Mouse (Mus musculus) macrophage (primary cell): ENCODE results near the gene Pkp1. TPM values are rescaled to one million over a fixed set of nuclear protein-coding genes. Genes with fewer than 3 reads are reported as not detected.

Experiments used
- H3K27ac ChIP-seq: fragments of 350-480 bp; formaldehyde crosslinking; 2 replicates; pipeline ENCODE4 v1.9.0; 2021
- H3K36me3 ChIP-seq: fragments of 350-480 bp; formaldehyde crosslinking; 2 replicates; pipeline ENCODE4 v1.9.0; 2021; ENCODE audit errors: inconsistent target
- H3K4me3 ChIP-seq: fragments of 350-480 bp; formaldehyde crosslinking; 2 replicates; pipeline ENCODE4 v1.9.0; 2021; ENCODE audit errors: inconsistent target
- H3K79me2 ChIP-seq: fragments of 350-480 bp; formaldehyde crosslinking; 2 replicates; pipeline ENCODE4 v1.9.0; 2021; ENCODE audit errors: inconsistent target
- WGBS: methylation state at CpG from one replicate; pipeline ENCODE4 v1.1.7; 2026; ENCODE audit warnings: inconsistent platforms; ENCODE audit not compliant: missing documents; 5-methylcytosine and 5-hydroxymethylcytosine counted together
- polyA plus RNA-seq: library from polyadenylated mRNA; stranded (reverse); fragments of 250-400 nt; gene quantifications from 3 replicates; pipeline ENCODE4 v1.2.4, GENCODE M21; 2018; ENCODE audit warnings: inconsistent platforms

Gene Pkp1
- polyA plus RNA-seq, 1 experiment from 2014 or later, result not detected

DNA sequence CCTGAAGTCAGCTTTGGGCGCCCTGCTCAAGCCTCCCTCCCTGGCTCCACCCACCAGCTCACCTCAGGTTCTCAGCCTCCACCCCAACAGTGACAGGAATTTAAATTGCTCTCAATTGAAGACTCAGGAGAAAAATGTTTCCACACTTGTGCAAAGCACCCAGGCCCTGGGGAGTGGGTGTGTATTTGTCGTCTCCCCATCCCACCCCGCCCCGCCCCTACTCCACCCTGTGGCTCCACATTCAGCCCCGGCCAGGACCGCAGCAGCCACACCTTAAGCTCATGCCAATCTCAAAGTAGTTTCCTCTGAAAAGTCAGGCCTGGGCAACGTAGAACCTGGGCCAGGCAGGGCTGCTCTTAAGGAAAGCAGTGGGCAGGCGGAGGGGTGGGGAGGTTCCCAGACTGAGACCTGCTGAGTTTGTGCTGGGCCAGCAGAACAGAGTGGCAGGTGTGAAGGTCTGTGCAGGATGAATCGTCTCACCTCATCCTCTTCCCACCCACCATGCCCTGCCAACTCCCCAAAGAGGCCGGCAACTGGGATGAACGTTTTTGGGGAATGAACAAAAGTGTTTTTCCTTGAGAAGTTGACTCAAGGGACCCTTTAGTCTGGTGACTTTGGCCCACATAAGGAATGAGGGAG is 61.8 kb downstream of the Pkp1 start:
- WGBS, result 84% methylated on average over 10 of the region's 11 CpGs
- no peaks in the 10 kb centered on the region for H3K36me3 ChIP-seq
- H3K4me3 ChIP-seq, result no peak overlapping the region
- no peaks in the 10 kb centered on the region for H3K79me2 ChIP-seq
- H3K27ac ChIP-seq, result no peak overlapping the region

- Histone ChIP-seq H3K79me2 (no peaks in the 10 kb centered on the region), H3K4me3 (no peak overlapping the region), H3K27ac (no peak overlapping the region), H3K36me3 (no peaks in the 10 kb centered on the region)
- WGBS, result 84% methylated on average over 4 of the region's 4 CpGs
Observed at GRCm38 (mm10) chr1:135856070-135856469, 62.9 kb downstream of the Pkp1 start.

- Histone ChIP-seq H3K36me3 (no peaks in the 10 kb centered on the region), H3K27ac (no peak overlapping the region), H3K79me2 (no peaks in the 10 kb centered on the region), H3K4me3 (no peak overlapping the region)
- 91% methylated on average over 1 of the region's 1 CpGs for WGBS
Observed at GRCm38 (mm10) chr1:135855344-135855687, 63.7 kb downstream of the Pkp1 start.

GRCm38 (mm10) chr1:135854591-135855343 is 64.2 kb downstream of the Pkp1 start:
- WGBS, result 84% methylated on average over 6 of the region's 6 CpGs
- H3K36me3 ChIP-seq, result no peaks in the 10 kb centered on the region
- no peak overlapping the region for H3K27ac ChIP-seq
- no peak overlapping the region for H3K4me3 ChIP-seq
- no peaks in the 10 kb centered on the region for H3K79me2 ChIP-seq

GRCm38 (mm10) chr1:135853200-135853599 is 65.8 kb downstream of the Pkp1 start:
- H3K36me3 ChIP-seq, result no peaks in the 10 kb centered on the region
- 93% methylated on average over 3 of the region's 4 CpGs for WGBS
- H3K27ac ChIP-seq, result no peak overlapping the region
- H3K4me3 ChIP-seq, result no peak overlapping the region
- H3K79me2 ChIP-seq, result no peaks in the 10 kb centered on the region

DNA sequence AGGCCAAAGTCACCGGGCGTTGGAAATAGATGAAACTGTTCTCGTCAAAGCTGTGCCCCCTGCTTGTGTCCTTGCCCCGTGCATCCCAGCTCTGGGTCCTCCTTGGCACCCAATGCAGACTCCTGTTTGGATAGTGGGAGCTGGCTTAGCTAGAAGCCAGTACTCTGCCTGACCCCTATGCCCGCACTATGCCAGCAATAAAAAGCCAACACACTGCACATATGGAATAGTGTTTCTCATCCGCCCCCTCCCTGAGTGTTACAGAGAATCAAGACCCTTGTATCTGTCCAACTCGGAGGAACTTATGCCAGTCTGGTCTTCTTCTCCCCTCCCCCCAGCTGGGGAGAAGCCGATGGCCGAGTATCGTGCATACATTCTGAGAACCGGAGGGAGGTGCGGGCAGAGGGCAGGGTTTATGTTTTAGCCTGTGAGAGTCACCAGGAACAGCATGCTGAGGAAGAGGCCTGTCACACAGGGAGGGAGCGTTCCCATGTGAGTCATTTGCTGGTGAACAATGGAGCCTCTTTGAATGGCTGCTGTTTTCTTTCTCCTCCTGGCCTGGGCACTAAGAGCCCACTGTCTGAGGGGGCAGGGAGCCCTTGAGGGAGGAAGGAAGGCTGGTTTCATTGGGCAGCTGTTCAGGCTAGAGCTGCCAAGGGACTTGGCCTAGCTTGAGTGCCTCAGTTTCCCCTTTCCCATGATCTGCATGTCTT is 66.8 kb downstream of the Pkp1 start:
- Histone ChIP-seq H3K4me3 (no peak overlapping the region), H3K36me3 (no peaks in the 10 kb centered on the region), H3K27ac (no peak overlapping the region), H3K79me2 (no peaks in the 10 kb centered on the region)
- WGBS, result 77% methylated on average over 13 of the region's 13 CpGs

- Histone ChIP-seq H3K27ac (no peak overlapping the region), H3K79me2 (no peaks in the 10 kb centered on the region), H3K4me3 (no peak overlapping the region), H3K36me3 (no peaks in the 10 kb centered on the region)
- WGBS, result 71% methylated on average over 12 of the region's 12 CpGs
Observed at GRCm38 (mm10) chr1:135850722-135851512, 68.1 kb downstream of the Pkp1 start.

GRCm38 (mm10) chr1:135847611-135848351 is 71.2 kb downstream of the Pkp1 start:
- no peak overlapping the region for H3K4me3 ChIP-seq
- no peaks in the 10 kb centered on the region for H3K36me3 ChIP-seq
- WGBS, result 16% methylated on average over 17 of the region's 17 CpGs
- no peaks in the 10 kb centered on the region for H3K79me2 ChIP-seq
- no peak overlapping the region for H3K27ac ChIP-seq

DNA sequence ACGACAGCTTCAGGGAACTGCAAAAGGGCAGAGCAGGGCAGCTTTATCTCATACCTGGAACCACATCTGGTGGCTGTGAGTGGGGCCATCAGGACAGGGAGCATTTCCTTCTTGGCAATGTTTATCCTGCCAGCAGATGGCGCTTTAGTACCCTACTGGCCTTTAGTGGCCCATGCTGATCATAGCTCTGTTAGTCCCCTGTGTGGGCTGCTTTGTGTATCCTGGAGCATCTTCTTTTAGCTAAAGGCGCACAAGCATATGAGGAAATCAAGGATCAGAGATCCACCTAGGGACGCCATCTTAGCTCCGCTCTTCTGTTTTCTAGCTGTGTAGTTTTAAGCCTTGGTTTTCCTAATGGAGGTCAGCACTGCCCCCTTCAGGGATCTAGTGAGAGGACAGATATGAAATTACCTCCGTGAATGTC is 71.9 kb downstream of the Pkp1 start:
- H3K4me3 ChIP-seq, result no peak overlapping the region
- H3K36me3 ChIP-seq, result no peaks in the 10 kb centered on the region
- 24% methylated on average over 6 of the region's 6 CpGs for WGBS
- no peaks in the 10 kb centered on the region for H3K79me2 ChIP-seq
- no peak overlapping the region for H3K27ac ChIP-seq

DNA sequence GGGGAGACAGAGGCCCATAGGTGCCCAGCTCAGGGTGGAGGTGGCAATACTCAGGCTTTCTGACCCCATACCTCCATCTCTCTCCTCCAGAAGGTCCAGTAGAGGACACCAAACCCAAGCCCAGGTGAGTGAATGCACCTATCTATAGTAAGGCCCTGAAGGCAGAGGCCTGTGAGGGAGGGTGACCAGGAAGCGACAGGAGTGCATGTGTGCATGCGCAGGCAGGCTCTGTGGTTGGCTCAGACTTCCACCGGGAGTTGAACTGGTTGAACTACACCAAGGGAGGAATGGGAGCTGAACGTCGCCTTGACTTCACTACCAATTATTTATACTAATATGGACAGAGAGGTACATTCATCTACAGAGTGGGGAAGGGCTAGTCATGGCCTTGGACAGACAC is 72.4 kb downstream of the Pkp1 start:
- no peak overlapping the region for H3K4me3 ChIP-seq
- no peaks in the 10 kb centered on the region for H3K79me2 ChIP-seq
- H3K27ac ChIP-seq, result no peak overlapping the region
- H3K36me3 ChIP-seq, result no peaks in the 10 kb centered on the region
- 90% methylated on average over 5 of the region's 5 CpGs for WGBS

DNA sequence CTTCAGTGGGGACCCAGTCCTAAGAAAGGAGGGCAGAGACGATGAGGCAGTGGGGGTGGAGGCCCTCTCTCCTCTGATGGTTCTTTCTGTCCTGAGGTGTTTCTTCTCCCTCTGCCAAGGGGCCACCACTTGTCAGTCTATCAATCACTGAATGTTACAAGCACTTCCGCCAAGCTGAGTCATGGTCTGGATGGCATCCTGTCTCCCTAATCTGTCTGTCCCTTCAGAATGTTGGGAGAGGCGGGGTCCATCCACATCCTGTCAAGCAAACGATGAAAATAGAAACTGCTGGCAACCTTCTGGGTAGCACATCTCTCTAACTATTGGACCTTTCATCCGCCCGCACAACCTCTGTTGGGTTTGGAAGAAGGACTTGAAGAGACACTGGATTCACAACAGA is 74.5 kb downstream of the Pkp1 start:
- H3K36me3 ChIP-seq, result no peaks in the 10 kb centered on the region
- H3K79me2 ChIP-seq, result no peaks in the 10 kb centered on the region
- no peak overlapping the region for H3K27ac ChIP-seq
- H3K4me3 ChIP-seq, result no peak overlapping the region
- WGBS, result 62% methylated on average over 6 of the region's 6 CpGs

DNA sequence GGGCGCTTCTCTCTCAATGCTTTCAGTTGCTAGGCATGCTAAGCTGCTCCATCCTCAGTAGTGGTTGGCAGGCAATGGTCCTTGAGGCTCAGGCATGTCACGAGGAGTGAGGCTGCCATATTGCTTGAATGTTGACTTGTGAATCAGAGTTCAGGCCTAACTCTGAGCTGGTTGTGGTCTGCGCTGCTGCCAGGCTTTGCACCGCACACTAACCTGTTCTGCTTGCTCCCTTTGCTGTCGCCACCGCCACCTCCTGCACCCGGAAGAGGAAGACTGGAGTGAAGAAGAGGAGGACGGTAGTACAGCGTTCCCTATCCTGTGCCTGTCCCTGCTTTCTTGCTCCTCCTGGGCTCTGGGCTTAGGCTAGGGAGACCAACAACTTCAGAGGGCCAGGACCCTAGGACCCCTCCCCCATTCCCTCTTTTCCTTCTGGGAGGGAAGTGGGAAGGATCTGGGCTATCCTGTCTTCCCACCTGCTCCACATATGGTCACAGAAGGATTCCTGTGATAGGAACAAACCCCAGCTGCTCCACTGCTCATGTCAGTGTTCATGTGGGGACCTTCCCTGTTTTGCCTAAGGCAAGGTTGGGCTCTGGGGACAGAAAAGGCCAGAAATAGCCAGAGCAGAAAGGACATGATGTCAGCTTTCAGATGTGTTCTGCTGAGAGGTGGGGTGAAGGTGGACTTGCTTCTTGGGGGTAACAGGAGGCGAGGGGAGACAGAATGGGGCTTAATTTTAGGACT is 75.3 kb downstream of the Pkp1 start:
- Histone ChIP-seq H3K79me2 (no peaks in the 10 kb centered on the region), H3K4me3 (no peak overlapping the region), H3K36me3 (no peaks in the 10 kb centered on the region), H3K27ac (no peak overlapping the region)
- 89% methylated on average over 10 of the region's 10 CpGs for WGBS

DNA sequence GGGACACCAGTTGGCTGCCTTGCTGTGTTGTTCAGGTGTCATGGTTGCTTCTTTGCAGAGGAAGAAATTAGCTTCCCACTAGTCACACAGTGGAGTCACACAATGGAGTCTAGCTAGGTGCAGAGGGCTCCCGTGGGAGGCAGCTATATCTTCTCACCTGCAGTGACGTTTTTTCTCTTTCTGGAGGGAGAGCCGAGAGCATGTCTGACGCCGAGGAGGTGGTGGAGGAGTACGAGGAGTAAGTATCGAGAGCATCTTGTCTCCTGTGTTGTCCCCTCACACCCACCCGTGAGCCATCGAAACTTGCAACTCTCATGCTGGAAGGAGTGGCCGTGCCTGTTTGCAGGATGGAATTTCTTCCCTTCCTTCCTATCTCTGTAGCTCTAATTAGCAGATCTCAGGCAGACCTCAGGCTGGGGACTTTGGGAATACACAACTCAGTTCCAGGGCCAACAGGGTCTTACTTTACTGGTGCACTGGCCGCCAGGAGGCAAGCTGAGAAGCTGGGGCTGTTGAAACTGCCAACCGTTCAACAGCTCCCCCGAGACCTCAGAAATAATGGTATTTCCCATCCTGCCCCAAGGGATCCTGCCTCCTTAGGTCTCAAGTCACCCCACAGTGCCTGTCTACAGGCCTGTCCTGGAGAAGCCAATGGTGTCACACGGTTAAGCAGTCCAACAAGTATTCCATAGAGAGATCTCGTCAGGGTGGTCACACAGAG is 78.2 kb downstream of the Pkp1 start:
- no peaks in the 10 kb centered on the region for H3K79me2 ChIP-seq
- no peak overlapping the region for H3K4me3 ChIP-seq
- H3K36me3 ChIP-seq, result no peaks in the 10 kb centered on the region
- 84% methylated on average over 15 of the region's 15 CpGs for WGBS
- H3K27ac ChIP-seq, result no peak overlapping the region
